Mouse (Mus musculus): Measurements from ENCODE around the gene 4930558C23Rik. TPM values are rescaled to one million over a fixed set of nuclear protein-coding genes. Genes with fewer than 3 reads are reported as not detected.
"Not testable (repeated sequence)": the region's sequence is repeated elsewhere in the genome, so short reads cannot be mapped to it uniquely, and the experiment has no call there.

The 4930558C23Rik gene
- polyA plus RNA-seq, 2 experiments: not detected

DNA sequence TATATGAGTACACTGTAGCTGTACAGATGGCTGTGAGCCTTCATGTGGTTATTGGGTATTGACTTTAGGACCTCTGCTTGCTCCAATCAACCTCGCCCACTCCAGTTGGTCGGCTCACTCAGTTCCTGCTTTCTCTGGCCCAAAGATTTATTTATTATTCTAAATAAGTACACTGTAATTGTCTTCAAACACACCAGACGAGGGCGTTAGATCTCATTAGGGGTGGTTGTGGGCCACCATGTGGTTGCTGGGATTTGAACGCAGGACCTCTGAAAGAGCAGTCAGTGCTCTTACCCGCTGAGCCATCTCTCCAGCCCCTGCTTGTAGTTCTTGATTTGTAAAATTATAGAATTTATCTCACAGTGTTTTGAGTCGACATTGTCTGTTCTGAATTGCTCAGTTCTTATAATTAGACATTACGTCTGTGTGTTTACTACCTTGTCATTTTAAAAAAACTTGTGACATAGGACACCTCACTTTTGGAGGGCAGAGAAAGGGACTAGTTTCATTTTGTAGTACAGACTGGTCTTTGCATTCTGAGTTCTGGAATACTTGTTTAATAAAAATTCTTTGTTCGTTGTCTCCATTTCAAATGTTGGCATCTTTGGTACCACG lies 30.8 kb upstream of the 4930558C23Rik start:
- Histone ChIP-seq H3K9me3 (ENCODE audit: control insufficient read depth, low read length) (no peaks in the 10 kb centered on the region), H3K9ac (replicated peaks) (peak overlapping the region; percentile 51), H3K27ac (peak overlapping the region; percentile 9), H3K4me1 (replicated peaks; ENCODE audit: control insufficient read depth in 2 of 2, insufficient read depth in 2 of 2, low read length in 1 of 2) (peaks cover 11 to 12% of the 10 kb centered on the region in 2 experiments), H3K4me3 (ENCODE audit: insufficient read depth in 1 of 2, low read depth in 2 of 2, low read length in 2 of 2) (peak overlapping the region; percentile 84 to 92; a peak in 3 of 4 replicates), H3K27me3 (ENCODE audit: control insufficient read depth, insufficient read depth, low read length) (no peaks in the 10 kb centered on the region), H3K36me3 (replicated peaks; ENCODE audit: control insufficient read depth, insufficient read depth, low read depth) (peaks cover 14% of the 10 kb centered on the region), H3K4me2 (ENCODE audit: low read depth) (peak overlapping the region; percentile 54)
- WGBS (ENCODE audit: insufficient replicate concordance): 62% methylated on average over 10 of the region's 10 CpGs
- DNase-seq (ENCODE audit: low read depth in 3 of 3, low spot score in 3 of 3): no peak
- TF ChIP-seq CTCF (IDR thresholded peaks at IDR 0.05; ENCODE audit: low read depth) (no peak), EP300 (IDR thresholded peaks at IDR 0.05; ENCODE audit: low read depth) (no peak)
- no peak for ATAC-seq (ENCODE audit: insufficient read depth)

DNA sequence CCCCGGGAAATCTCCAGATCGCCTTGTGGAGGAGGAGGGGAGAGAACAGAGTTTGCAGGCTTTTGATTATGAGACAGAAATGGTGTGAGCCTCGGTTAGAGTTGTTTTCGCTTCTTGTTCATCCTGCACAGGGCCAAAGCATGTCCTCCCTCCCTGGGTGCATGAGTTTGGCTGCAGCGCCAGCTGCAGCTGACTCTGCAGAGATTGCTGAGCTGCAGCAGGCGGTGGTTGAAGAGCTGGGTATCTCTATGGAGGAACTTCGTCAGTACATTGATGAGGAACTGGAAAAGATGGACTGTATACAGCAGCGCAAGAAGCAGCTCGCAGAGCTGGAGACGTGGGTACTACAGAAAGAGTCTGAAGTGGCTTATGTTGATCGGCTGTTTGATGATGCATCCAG lies 25.8 kb upstream of the 4930558C23Rik start:
- not testable (repeated sequence) for H3K36me3 ChIP-seq (replicated peaks; ENCODE audit: control insufficient read depth, insufficient read depth, low read depth); H3K9me3 ChIP-seq (ENCODE audit: control insufficient read depth, low read length); H3K4me2 ChIP-seq (ENCODE audit: low read depth); H3K27me3 ChIP-seq (ENCODE audit: control insufficient read depth, insufficient read depth, low read length); H3K9ac ChIP-seq (replicated peaks); DNase-seq (ENCODE audit: low read depth in 3 of 3, low spot score in 3 of 3); ATAC-seq (ENCODE audit: insufficient read depth); H3K4me3 ChIP-seq (ENCODE audit: insufficient read depth in 1 of 2, low read depth in 2 of 2, low read length in 2 of 2); H3K27ac ChIP-seq; H3K4me1 ChIP-seq (replicated peaks; ENCODE audit: control insufficient read depth in 2 of 2, insufficient read depth in 2 of 2, low read length in 1 of 2)
- WGBS (ENCODE audit: insufficient replicate concordance): 56% methylated on average over 4 of the region's 11 CpGs

GRCm38 (mm10) chr3:95427891-95428238 lies 25.2 kb upstream of the 4930558C23Rik start:
- H3K9me3 ChIP-seq (ENCODE audit: control insufficient read depth, low read length); DNase-seq (ENCODE audit: low read depth in 3 of 3, low spot score in 3 of 3); H3K27me3 ChIP-seq (ENCODE audit: control insufficient read depth, insufficient read depth, low read length); H3K9ac ChIP-seq (replicated peaks); ATAC-seq (ENCODE audit: insufficient read depth); H3K4me1 ChIP-seq (replicated peaks; ENCODE audit: control insufficient read depth in 2 of 2, insufficient read depth in 2 of 2, low read length in 1 of 2); H3K36me3 ChIP-seq (replicated peaks; ENCODE audit: control insufficient read depth, insufficient read depth, low read depth); H3K27ac ChIP-seq: not testable (repeated sequence)
- WGBS (ENCODE audit: insufficient replicate concordance): 8% methylated on average over 14 of the region's 21 CpGs
- peak overlapping the region; percentile 55 for H3K4me2 ChIP-seq (ENCODE audit: low read depth)
- H3K4me3 ChIP-seq (ENCODE audit: insufficient read depth in 1 of 2, low read depth in 2 of 2, low read length in 2 of 2): peak overlapping the region; percentile 10 to 28; a peak in 3 of 4 replicates

DNA sequence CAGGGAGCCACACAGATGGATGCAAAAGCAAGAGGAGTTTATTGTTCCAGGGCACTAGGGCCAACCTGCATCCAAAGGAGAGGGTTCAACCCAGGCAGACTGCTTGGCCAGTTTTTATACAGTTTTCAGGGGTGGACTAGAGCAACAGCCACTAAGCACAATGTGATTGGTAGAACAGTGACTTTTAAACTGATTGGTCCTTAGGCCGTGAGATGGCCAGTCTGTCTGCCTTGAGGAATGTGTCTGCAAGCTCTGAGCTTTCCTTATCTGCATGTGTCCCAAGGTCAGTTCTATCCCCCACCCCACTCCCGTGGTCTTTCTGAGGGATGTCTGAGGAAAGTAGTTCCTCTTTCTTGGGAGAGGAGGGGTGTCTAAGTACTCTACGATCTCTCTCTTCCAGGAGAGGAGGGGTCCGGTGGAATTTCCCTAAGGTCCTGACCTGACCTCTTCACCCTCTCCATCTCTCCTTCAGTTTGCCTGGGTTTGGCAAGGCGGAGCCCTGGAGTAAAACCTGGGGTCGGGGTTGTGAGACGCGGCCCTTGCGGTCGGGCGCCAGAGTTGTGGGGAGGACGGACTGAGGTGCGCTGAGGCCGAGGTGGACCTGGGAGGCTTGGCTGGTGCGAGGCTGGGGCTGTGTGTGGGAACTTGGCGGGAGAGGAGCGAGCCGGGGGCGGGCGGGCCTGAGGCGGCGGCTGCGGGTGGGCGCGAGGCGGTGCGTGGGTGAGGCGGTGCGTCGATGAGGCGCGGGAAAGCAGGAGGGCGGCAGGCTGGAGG lies 24.7 kb upstream of the 4930558C23Rik start:
- peak overlapping the region; percentile 10 to 28; a peak in 3 of 4 replicates for H3K4me3 ChIP-seq (ENCODE audit: insufficient read depth in 1 of 2, low read depth in 2 of 2, low read length in 2 of 2)
- peak; percentile 45 for ATAC-seq (ENCODE audit: insufficient read depth)
- H3K4me1 ChIP-seq (replicated peaks; ENCODE audit: control insufficient read depth in 2 of 2, insufficient read depth in 2 of 2, low read length in 1 of 2): not testable (repeated sequence)

DNA sequence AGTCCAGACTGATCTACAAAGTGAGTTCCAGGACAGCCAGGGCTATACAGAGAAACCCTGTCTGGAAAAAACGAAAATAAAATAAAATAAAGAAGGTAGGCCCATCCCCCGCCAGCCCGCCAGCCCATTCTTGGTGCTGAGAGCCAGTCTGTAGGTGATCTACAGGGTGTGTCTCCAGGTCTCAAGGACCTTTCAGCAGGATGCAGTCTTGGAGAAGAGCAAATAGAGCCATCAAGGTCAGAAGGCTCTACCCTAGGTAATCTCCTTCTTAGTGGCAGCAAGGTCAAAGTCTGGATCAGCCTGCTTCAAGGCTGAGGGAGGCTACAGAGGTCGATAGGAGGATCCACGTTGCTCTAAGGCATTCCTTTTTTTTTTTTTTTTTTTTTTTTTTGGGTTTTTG lies 23.8 kb upstream of the 4930558C23Rik start:
- not testable (repeated sequence) for ATAC-seq (ENCODE audit: insufficient read depth); H3K9ac ChIP-seq (replicated peaks); H3K4me3 ChIP-seq (ENCODE audit: insufficient read depth in 1 of 2, low read depth in 2 of 2, low read length in 2 of 2); DNase-seq (ENCODE audit: low read depth in 3 of 3, low spot score in 3 of 3); H3K4me1 ChIP-seq (replicated peaks; ENCODE audit: control insufficient read depth in 2 of 2, insufficient read depth in 2 of 2, low read length in 1 of 2); H3K36me3 ChIP-seq (replicated peaks; ENCODE audit: control insufficient read depth, insufficient read depth, low read depth); H3K9me3 ChIP-seq (ENCODE audit: control insufficient read depth, low read length); H3K27ac ChIP-seq; H3K4me2 ChIP-seq (ENCODE audit: low read depth); H3K27me3 ChIP-seq (ENCODE audit: control insufficient read depth, insufficient read depth, low read length)
- WGBS (ENCODE audit: insufficient replicate concordance): 76% methylated on average over 5 of the region's 5 CpGs

More for the DNA sequence above, 24.7 kb upstream of the 4930558C23Rik start:
- H3K4me2 ChIP-seq (ENCODE audit: low read depth): peak overlapping the region; percentile 55
- H3K36me3 ChIP-seq (replicated peaks; ENCODE audit: control insufficient read depth, insufficient read depth, low read depth); H3K27me3 ChIP-seq (ENCODE audit: control insufficient read depth, insufficient read depth, low read length); H3K9ac ChIP-seq (replicated peaks); H3K27ac ChIP-seq; H3K9me3 ChIP-seq (ENCODE audit: control insufficient read depth, low read length); DNase-seq (ENCODE audit: low read depth in 3 of 3, low spot score in 3 of 3): not testable (repeated sequence)
- 19% methylated on average over 9 of the region's 33 CpGs for WGBS (ENCODE audit: insufficient replicate concordance)

Measured in liver, embryonic 14.5 days (tissue).